Mouse (Mus musculus): ENCODE results near the gene Nme4. TPM values are rescaled to one million over a fixed set of nuclear protein-coding genes. Genes with fewer than 3 reads are reported as not detected.

Gene Nme4
- total and polyA plus RNA-seq, 3 experiments, result 3.7 to 13.8 (median 4.4) TPM

GRCm38 (mm10) chr17:26080867-26081266, 14.5 kb downstream of the Nme4 start:
- TF ChIP-seq EP300 (IDR thresholded peaks at IDR 0.05; ENCODE audit: insufficient read depth, low read depth, low read length) (no peak), CTCF (IDR thresholded peaks at IDR 0.05) (no peak), POLR2A (IDR thresholded peaks at IDR 0.05; ENCODE audit: insufficient read depth, low read depth, low read length) (no peak)
- no peak overlapping the region for H3K9ac ChIP-seq (ENCODE audit: low read depth, low read length)
- WGBS, result 34% methylated on average over 2 of the region's 2 CpGs
- no peaks in the 10 kb centered on the region for H3K4me1 ChIP-seq (ENCODE audit: control insufficient read depth, insufficient read depth, low read length)
- no peak overlapping the region for H3K27ac ChIP-seq
- H3K36me3 ChIP-seq (ENCODE audit: control insufficient read depth, insufficient read depth, low read length), result no peaks in the 10 kb centered on the region
- H3K4me3 ChIP-seq, result no peak overlapping the region
- H3K79me2 ChIP-seq (replicated peaks; ENCODE audit: control insufficient read depth, insufficient read depth, low read length), result no peaks in the 10 kb centered on the region
- DNase-seq, result no peak
- no peaks in the 10 kb centered on the region for H3K27me3 ChIP-seq (ENCODE audit: control insufficient read depth, insufficient read depth, low read length)
- intact Hi-C loops (cut with DNase I), result no loop called here

- H3K27me3 ChIP-seq (ENCODE audit: control insufficient read depth, insufficient read depth, low read length), result no peaks in the 10 kb centered on the region
- 71% methylated on average over 2 of the region's 2 CpGs for WGBS
- no peak overlapping the region for H3K4me3 ChIP-seq
- no peaks in the 10 kb centered on the region for H3K36me3 ChIP-seq (ENCODE audit: control insufficient read depth, insufficient read depth, low read length)
- TF ChIP-seq POLR2A (IDR thresholded peaks at IDR 0.05; ENCODE audit: insufficient read depth, low read depth, low read length) (no peak), EP300 (IDR thresholded peaks at IDR 0.05; ENCODE audit: insufficient read depth, low read depth, low read length) (no peak), CTCF (IDR thresholded peaks at IDR 0.05) (no peak)
- no peaks in the 10 kb centered on the region for H3K79me2 ChIP-seq (replicated peaks; ENCODE audit: control insufficient read depth, insufficient read depth, low read length)
- H3K27ac ChIP-seq, result no peak overlapping the region
- no peak for DNase-seq
- no peak overlapping the region for H3K9ac ChIP-seq (ENCODE audit: low read depth, low read length)
- no peaks in the 10 kb centered on the region for H3K4me1 ChIP-seq (ENCODE audit: control insufficient read depth, insufficient read depth, low read length)
- intact Hi-C loops (cut with DNase I), result no loop called here
These were observed 16.6 kb downstream of the Nme4 start for GRCm38 (mm10) chr17:26078851-26079250.

GRCm38 (mm10) chr17:26075246-26075645, 20.2 kb downstream of the Nme4 start:
- H3K4me3 ChIP-seq, result no peak overlapping the region
- no peaks in the 10 kb centered on the region for H3K79me2 ChIP-seq (replicated peaks; ENCODE audit: control insufficient read depth, insufficient read depth, low read length)
- no peak for DNase-seq
- TF ChIP-seq CTCF (IDR thresholded peaks at IDR 0.05), result no peak
- TF ChIP-seq EP300 (IDR thresholded peaks at IDR 0.05; ENCODE audit: insufficient read depth, low read depth, low read length), result no peak
- TF ChIP-seq POLR2A (IDR thresholded peaks at IDR 0.05; ENCODE audit: insufficient read depth, low read depth, low read length), result no peak
- H3K27ac ChIP-seq, result no peak overlapping the region
- no peaks in the 10 kb centered on the region for H3K27me3 ChIP-seq (ENCODE audit: control insufficient read depth, insufficient read depth, low read length)
- intact Hi-C loops (cut with DNase I), result no loop called here
- 59% methylated on average over 3 of the region's 3 CpGs for WGBS
- H3K36me3 ChIP-seq (ENCODE audit: control insufficient read depth, insufficient read depth, low read length), result no peaks in the 10 kb centered on the region
- no peaks in the 10 kb centered on the region for H3K4me1 ChIP-seq (ENCODE audit: control insufficient read depth, insufficient read depth, low read length)
- H3K9ac ChIP-seq (ENCODE audit: low read depth, low read length), result no peak overlapping the region

GRCm38 (mm10) chr17:26070136-26070535, 25.3 kb downstream of the Nme4 start:
- 15% methylated on average over 6 of the region's 6 CpGs for WGBS
- Histone ChIP-seq H3K9ac (ENCODE audit: low read depth, low read length) (no peak overlapping the region), H3K4me1 (ENCODE audit: control insufficient read depth, insufficient read depth, low read length) (peaks cover 10% of the 10 kb centered on the region), H3K4me3 (peak overlapping the region; percentile 75), H3K27me3 (ENCODE audit: control insufficient read depth, insufficient read depth, low read length) (no peaks in the 10 kb centered on the region), H3K79me2 (replicated peaks; ENCODE audit: control insufficient read depth, insufficient read depth, low read length) (peaks cover 4% of the 10 kb centered on the region), H3K27ac (peak overlapping the region; percentile 72; the same call in 1 of the 2 replicates), H3K36me3 (ENCODE audit: control insufficient read depth, insufficient read depth, low read length) (no peaks in the 10 kb centered on the region)
- intact Hi-C loops (cut with DNase I), result no loop called here
- no peak for DNase-seq
- TF ChIP-seq POLR2A (IDR thresholded peaks at IDR 0.05; ENCODE audit: insufficient read depth, low read depth, low read length) (no peak), EP300 (IDR thresholded peaks at IDR 0.05; ENCODE audit: insufficient read depth, low read depth, low read length) (no peak), CTCF (IDR thresholded peaks at IDR 0.05) (no peak)

- under 1% methylated on average over 91 of the region's 94 CpGs for WGBS
- peak within 1 kb of the TSS; percentile 75 for H3K4me3 ChIP-seq
- peaks cover 4% of the 10 kb centered on the region for H3K79me2 ChIP-seq (replicated peaks; ENCODE audit: control insufficient read depth, insufficient read depth, low read length)
- H3K27ac ChIP-seq, result peak within 1 kb of the TSS; percentile 72
- H3K27me3 ChIP-seq (ENCODE audit: control insufficient read depth, insufficient read depth, low read length), result no peaks in the 10 kb centered on the region
- intact Hi-C loops (cut with DNase I), result loop anchor here (1.0 to 2.0 kb wide), 2 partner anchors 22 to 26 kb away; partner anchors contain the start of gene Decr2
- peak; percentile 87 for DNase-seq
- no peak for TF ChIP-seq CTCF (IDR thresholded peaks at IDR 0.05)
- peak; percentile 97 for TF ChIP-seq POLR2A (IDR thresholded peaks at IDR 0.05; ENCODE audit: insufficient read depth, low read depth, low read length)
- TF ChIP-seq EP300 (IDR thresholded peaks at IDR 0.05; ENCODE audit: insufficient read depth, low read depth, low read length), result 0 out of 2 replicates have a peak, but pooled peaks have one; percentile 38
- peaks cover 14% of the 10 kb centered on the region for H3K4me1 ChIP-seq (ENCODE audit: control insufficient read depth, insufficient read depth, low read length)
- H3K9ac ChIP-seq (ENCODE audit: low read depth, low read length), result peak within 1 kb of the TSS; percentile 88
- H3K36me3 ChIP-seq (ENCODE audit: control insufficient read depth, insufficient read depth, low read length), result no peaks in the 10 kb centered on the region
These were observed 26.3 kb downstream of the Nme4 start, which contains the start of gene Rab11fip3 for GRCm38 (mm10) chr17:26068831-26069739. Gene Rab11fip3 (minus strand): TSS chr17:26069555.
